ENCODE assay signal across 7 mouse cellular contexts in the genomic region with DNA sequence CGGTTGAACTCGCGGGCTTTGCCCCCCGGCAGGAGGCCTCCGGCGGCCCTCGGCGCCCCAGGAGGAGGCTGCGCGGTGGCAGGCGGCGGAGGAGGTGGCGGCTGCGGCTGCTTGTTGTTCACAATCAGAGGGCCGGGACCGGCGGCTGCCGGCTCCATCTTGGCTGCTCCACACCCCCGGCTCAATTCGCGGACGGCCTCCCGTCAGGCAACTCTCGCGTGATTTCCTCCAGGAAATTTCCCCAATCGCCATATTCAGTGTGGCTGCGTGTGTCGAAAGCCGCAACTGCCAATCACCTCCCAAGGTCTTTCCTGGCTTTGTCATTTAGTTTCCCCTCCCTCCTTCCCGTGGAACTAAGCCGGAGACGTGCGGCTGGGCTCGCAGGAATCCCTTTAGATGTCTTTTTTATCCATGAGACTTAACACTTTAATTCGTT. TPM values are rescaled to one million over a fixed set of nuclear protein-coding genes. Genes with fewer than 3 reads are reported as not detected.
DNase-seq lines count a peak whose midpoint lies in the region; ATAC-seq lines count a peak whose summit lies in the region.

Gene Strip1, minus strand, starts transcription at position 172 of the 436 bp plus-strand sequence.

- peak; percentile 98 for ATAC-seq in intestine, embryonic 16.5 days
- peak; percentile 96 for ATAC-seq in midbrain, embryonic 11.5 days (ENCODE audit: low FRiP score)

- DNase-seq in adrenal gland, adult 8-10 months: peak; percentile 92
- peak; percentile 93 for DNase-seq in embryo, embryonic 9.5 days (ENCODE audit: extremely low spot score)
- peak; percentile 82 to 93 for DNase-seq in gastrocnemius, postnatal 4 days (ENCODE audit: low spot score in 2 of 2)
- DNase-seq in left cerebral cortex, postnatal 36 days (ENCODE audit: low spot score in 2 of 2): peak; percentile 89 to 93
- DNase-seq in midbrain, embryonic 11.5 days (ENCODE audit: low spot score, missing footprints): peak; percentile 98
- DNase-seq in skeletal muscle tissue, adult 2 months (ENCODE audit: low read depth, low spot score): peak; percentile 95

- 0 out of 2 replicates have a peak, but pooled peaks cover 6% of the 10 kb centered on the region for H3K4me1 ChIP-seq in intestine, embryonic 16.5 days (ENCODE audit: control insufficient read depth, insufficient read depth, low read length)
- H3K4me1 ChIP-seq in midbrain, embryonic 11.5 days (ENCODE audit: control insufficient read depth, insufficient read depth, low read length): peaks cover 7% of the 10 kb centered on the region; the same call in 1 of the 2 replicates

- under 1% methylated on average over 35 of the region's 35 CpGs for WGBS in intestine, embryonic 16.5 days
- under 1% methylated on average over 35 of the region's 35 CpGs for WGBS in midbrain, embryonic 11.5 days

- peak within 1 kb of the TSS; percentile 76 for H3K4me2 ChIP-seq in intestine, embryonic 16.5 days (ENCODE audit: low read depth, low read length)
- H3K4me2 ChIP-seq in midbrain, embryonic 11.5 days: peak within 1 kb of the TSS; percentile 79

- no peaks in the 10 kb centered on the region for H3K9me3 ChIP-seq in intestine, embryonic 16.5 days (ENCODE audit: control insufficient read depth, low read length)
- H3K9me3 ChIP-seq in midbrain, embryonic 11.5 days (ENCODE audit: control insufficient read depth, low read length): no peaks in the 10 kb centered on the region

- H3K27me3 ChIP-seq in intestine, embryonic 16.5 days (replicated peaks; ENCODE audit: control insufficient read depth, insufficient read depth, low read length): no peaks in the 10 kb centered on the region
- H3K27me3 ChIP-seq in midbrain, embryonic 11.5 days (ENCODE audit: control insufficient read depth, insufficient read depth, low read length): no peaks in the 10 kb centered on the region

- H3K9ac ChIP-seq in intestine, embryonic 16.5 days (ENCODE audit: low read depth, low read length): peak within 1 kb of the TSS; percentile 99
- peak within 1 kb of the TSS; percentile 97 for H3K9ac ChIP-seq in midbrain, embryonic 11.5 days (ENCODE audit: low read length)

- peak within 1 kb of the TSS; percentile 90 for H3K27ac ChIP-seq in intestine, embryonic 16.5 days (ENCODE audit: low read length)
- peak within 1 kb of the TSS; percentile 92 for H3K27ac ChIP-seq in midbrain, embryonic 11.5 days (ENCODE audit: low read depth, low read length)

- peaks cover 7% of the 10 kb centered on the region; the same call in 1 of the 2 replicates for H3K36me3 ChIP-seq in intestine, embryonic 16.5 days (ENCODE audit: control insufficient read depth, insufficient read depth, low read length)
- H3K36me3 ChIP-seq in midbrain, embryonic 11.5 days (ENCODE audit: control insufficient read depth, insufficient read depth, low read length): peaks cover 10% of the 10 kb centered on the region

- peak within 1 kb of the TSS; percentile 99 for H3K4me3 ChIP-seq in intestine, embryonic 16.5 days (ENCODE audit: low read length)
- peak within 1 kb of the TSS; percentile 98 for H3K4me3 ChIP-seq in midbrain, embryonic 11.5 days (ENCODE audit: low read depth, low read length)

- intact Hi-C loops in left cerebral cortex, postnatal 36 days (cut with DNase I): loop anchor here (5.0 kb wide), 1 partner anchor 46 kb away; no protein-coding TSS in a partner anchor

RNA-seq across cellular contexts. Expression of gene Strip1, which starts in this region (rescaled TPM):
- total RNA-seq in adrenal gland, adult 8-10 months (2022): 10 to 100 TPM; 30.1 to 40.2 (median 36.0) TPM
- total RNA-seq in gastrocnemius, postnatal 4 days (2021): 10 to 100 TPM; 26.6 to 31.5 TPM
- polyA plus RNA-seq in intestine, embryonic 16.5 days (2015; fragmentation: Nextera tagmentation; extraction: Ambion mirVana): 29.3 and 31.7 TPM in 2 replicates
- 10 to 100 TPM; 58.0 to 63.7 TPM for total RNA-seq in left cerebral cortex, postnatal 36 days (2021)
- 87.6 and 90.6 TPM in 2 replicates for polyA plus RNA-seq in midbrain, embryonic 11.5 days (2014; fragmentation: Nextera tagmentation; extraction: Ambion mirVana)

Comparison
In these comparisons a context has a peak if more than half of its experiments do, and no peak if none do; other contexts are left out.
1. Peak in every context shown above with its lines: DNase-seq, ATAC-seq, H3K4me3 ChIP-seq and H3K27ac ChIP-seq.